Mouse (Mus musculus): ENCODE results near the gene 1700003E16Rik. TPM values are rescaled to one million over a fixed set of nuclear protein-coding genes. Genes with fewer than 3 reads are reported as not detected.

Gene 1700003E16Rik
- polyA plus RNA-seq, 1 experiment: not detected

DNA sequence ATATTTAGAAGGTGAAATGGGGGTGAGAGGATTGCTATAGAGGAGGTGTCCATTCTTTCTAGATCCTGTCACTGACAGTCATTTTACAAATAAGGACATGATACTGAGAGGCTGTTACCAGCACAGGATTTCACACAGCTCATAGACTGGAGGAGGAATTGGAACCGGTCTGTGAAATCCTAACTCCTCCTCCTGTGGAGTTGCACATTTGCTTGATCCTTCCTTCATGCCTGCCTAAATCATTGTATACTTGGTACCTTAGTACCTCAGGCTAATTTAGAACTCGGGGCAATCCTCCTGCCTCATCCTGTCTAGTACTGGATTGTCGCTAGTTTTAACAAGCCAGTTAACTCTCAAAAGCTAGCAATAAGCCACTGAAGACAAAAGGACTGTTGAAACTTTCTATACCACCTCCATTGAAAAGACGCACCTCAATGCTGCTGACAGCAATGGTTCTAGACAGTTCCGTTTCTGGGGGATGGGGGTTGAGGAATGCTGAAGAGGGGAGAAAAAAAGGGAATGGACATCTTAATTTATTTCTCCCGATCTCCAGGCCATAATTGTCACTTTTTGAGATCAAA is 8.9 kb downstream of the 1700003E16Rik start:
- no peak for TF ChIP-seq GATA1 (IDR thresholded peaks at IDR 0.05; ENCODE audit: low read length)

DNA sequence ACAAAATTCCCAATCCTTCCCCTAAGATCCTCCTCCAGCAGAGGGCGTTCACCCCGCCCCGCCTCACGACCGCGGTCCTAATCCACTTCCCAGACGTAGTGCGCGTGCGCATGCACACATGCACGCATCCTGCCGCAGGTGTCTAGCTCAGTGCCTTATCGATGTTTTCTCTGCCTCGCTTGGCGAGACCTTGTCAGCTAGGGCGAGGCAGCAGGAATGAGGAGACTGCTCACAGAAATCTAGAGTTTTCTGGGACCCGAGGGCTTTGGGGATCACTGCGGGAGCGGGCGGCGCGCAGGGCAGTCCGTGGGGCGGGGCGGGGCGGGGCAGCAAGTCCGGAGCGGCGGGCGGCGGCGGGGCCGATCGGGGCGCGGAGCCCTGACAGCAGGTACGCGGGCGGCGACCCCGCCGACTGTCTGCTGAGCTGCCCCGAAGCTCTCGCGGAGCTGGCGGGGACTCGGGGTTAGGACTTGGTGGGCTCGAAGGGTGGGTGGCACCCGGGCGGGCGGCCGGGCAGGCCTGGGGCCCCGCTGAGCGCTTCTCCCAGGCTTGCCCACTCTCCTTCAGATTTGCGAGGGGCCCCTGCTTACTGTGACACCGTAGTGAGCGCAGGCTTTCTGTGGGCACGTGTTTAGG is 9.5 kb downstream of the 1700003E16Rik start, which contains the start of gene Dctn1:
Dctn1 (plus strand) TSS at position 314 of the 636 bp plus-strand sequence.
- TF ChIP-seq GATA1 (IDR thresholded peaks at IDR 0.05; ENCODE audit: low read length): no peak

GRCm38 (mm10) chr6:83166243-83166630 is 10.0 kb downstream of the 1700003E16Rik start:
- no peak for TF ChIP-seq GATA1 (IDR thresholded peaks at IDR 0.05; ENCODE audit: low read length)

GRCm38 (mm10) chr6:83169872-83170271 is 13.7 kb downstream of the 1700003E16Rik start:
- no peak for TF ChIP-seq GATA1 (IDR thresholded peaks at IDR 0.05; ENCODE audit: low read length)

GRCm38 (mm10) chr6:83171063-83171462 is 14.9 kb downstream of the 1700003E16Rik start:
- no peak for TF ChIP-seq GATA1 (IDR thresholded peaks at IDR 0.05; ENCODE audit: low read length)

- TF ChIP-seq GATA1 (IDR thresholded peaks at IDR 0.05; ENCODE audit: low read length): no peak
Measured at GRCm38 (mm10) chr6:83172240-83172920, 16.2 kb downstream of the 1700003E16Rik start.

DNA sequence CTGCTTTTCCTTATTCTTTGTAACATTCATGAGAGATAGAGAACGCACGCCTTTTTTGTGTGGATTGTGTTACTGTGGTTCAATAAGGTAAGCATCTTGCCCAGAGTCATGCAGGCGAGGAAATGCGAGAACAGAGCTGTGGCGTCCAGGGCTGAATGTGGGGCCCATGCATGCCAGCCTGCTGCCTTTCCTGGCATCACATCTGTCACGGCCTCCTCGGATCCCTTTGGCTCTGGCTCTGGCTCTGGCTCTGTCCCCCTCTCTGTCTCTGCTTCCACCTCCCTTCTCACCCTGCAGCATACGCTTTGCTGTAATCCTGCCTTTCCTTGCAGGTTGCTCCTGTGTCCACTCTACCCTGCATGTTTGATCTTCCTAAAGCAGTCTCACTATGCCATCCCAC is 19.8 kb downstream of the 1700003E16Rik start:
- TF ChIP-seq GATA1 (IDR thresholded peaks at IDR 0.05; ENCODE audit: low read length): no peak

- TF ChIP-seq GATA1 (IDR thresholded peaks at IDR 0.05; ENCODE audit: low read length): no peak
Measured at GRCm38 (mm10) chr6:83179390-83180117, 23.4 kb downstream of the 1700003E16Rik start.

- TF ChIP-seq GATA1 (IDR thresholded peaks at IDR 0.05; ENCODE audit: low read length): no peak
Measured at GRCm38 (mm10) chr6:83180605-83181004, 24.4 kb downstream of the 1700003E16Rik start.

GRCm38 (mm10) chr6:83184858-83185435 is 28.7 kb downstream of the 1700003E16Rik start:
- TF ChIP-seq GATA1 (IDR thresholded peaks at IDR 0.05; ENCODE audit: low read length): no peak

DNA sequence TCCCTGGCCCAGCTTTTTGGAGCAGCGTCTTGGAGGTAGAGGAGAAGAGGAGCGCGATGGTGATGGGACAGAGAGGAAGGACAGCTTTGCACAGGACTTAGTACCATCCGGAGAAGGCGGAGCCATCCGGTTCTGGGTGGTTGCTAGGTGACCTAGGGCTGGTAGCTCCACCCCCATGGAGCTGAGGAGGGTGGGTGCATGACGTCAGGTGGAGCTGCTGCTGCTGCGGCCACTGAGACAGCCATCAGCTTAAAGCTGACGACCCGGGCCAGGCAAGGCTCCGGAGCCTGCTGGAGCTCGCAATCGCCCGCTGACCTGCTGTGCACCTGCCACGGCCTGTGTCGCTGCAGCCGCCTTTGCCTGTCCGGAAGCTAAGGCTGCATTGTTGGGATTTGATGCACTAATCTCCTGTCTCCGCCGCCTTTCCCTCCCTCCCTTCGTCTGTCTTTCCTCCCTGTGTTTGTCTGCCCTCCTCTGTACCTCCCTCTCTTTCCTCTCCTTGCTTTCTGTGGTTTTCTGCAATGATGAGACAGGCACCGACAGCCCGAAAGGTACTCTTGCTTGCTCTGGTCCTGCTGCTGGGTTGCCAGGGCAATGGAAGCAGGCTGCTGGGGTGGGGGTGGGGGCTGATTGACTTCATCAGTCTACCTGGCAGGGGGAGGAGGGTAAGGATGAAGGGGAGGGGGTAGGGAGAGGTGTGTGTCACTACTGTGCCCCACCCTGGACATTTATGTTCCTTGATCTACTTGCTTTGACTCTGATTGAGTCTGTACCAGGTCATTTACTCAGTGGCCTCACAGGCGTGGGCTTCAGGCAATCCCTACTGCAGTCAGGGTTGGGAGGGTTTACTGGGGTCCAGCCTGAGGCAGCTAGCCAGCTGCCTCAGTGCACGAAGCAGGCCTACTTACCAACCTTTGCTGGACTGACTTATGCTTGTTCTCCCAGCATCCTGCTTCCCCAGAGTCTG is 30.0 kb downstream of the 1700003E16Rik start:
- no peak for TF ChIP-seq GATA1 (IDR thresholded peaks at IDR 0.05; ENCODE audit: low read length)

DNA sequence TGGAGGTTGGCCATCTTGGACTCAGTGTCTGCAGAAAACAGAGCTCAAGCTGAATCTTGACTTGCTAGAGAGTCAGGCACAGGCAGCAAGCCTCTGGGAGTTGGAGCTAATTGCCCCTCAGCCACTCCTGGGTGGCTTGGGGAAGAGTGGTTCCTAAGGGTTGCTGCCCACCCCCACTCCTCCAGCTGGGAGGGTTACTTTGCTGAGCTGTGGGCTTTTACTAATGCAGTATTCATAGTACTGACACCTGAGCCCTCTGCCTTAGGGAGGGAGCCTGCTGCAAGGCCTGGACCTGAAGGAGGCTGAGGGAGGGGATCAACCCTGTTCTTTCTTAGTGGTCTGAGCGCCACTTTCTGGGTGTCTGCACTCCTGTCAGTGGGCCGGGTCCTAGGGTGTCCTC is 30.7 kb downstream of the 1700003E16Rik start:
- no peak for TF ChIP-seq GATA1 (IDR thresholded peaks at IDR 0.05; ENCODE audit: low read length)

DNA sequence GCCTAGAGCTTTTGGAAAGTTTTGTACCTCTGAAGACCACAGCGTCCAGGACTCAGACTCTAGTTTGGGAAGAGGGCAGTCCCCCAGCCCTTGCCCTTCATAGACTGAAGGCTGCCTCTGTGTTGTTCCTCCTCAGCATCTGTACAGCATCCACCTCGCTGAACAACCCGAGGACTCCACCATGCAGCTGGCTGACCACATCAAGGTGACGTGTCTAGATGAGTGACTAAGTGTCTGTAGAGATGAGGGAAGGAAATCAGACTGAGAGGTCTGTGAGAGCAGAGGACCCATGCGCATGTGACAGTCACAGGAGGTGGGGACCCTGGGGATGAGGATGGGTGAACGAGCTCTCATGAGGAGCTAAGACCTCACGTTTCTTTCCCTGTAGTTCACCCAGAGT is 37.4 kb downstream of the 1700003E16Rik start:
- TF ChIP-seq GATA1 (IDR thresholded peaks at IDR 0.05; ENCODE audit: low read length): no peak

GRCm38 (mm10) chr6:83197345-83198004 is 41.3 kb downstream of the 1700003E16Rik start:
- no peak for TF ChIP-seq GATA1 (IDR thresholded peaks at IDR 0.05; ENCODE audit: low read length)

All from G1E-ER4 (cell line).